Mouse (Mus musculus) skeletal muscle tissue, adult 2 months (tissue): Measurements from ENCODE around the gene Marveld3.
A peak's percentile ranks its signal among the peaks of the same experiment; 100 is the strongest.

Experiments used
- DNase-seq: peaks from one replicate; pipeline ENCODE4 v3.0.0-alpha.2; 2012; ENCODE audit warnings: low read depth, low spot score

Gene Marveld3

GRCm38 (mm10) chr8:109961693-109962367 lies at the start of gene Marveld3:
Gene Marveld3, minus strand, starts transcription at chr8:109962203.
- no peak for DNase-seq

- peak; percentile 21 for DNase-seq
Observed at GRCm38 (mm10) chr8:110010868-110011267, 48.9 kb upstream of the Marveld3 start.

- no peak for DNase-seq
Observed at GRCm38 (mm10) chr8:110008995-110009446, 47.0 kb upstream of the Marveld3 start.

GRCm38 (mm10) chr8:110008228-110008994 lies 46.4 kb upstream of the Marveld3 start:
- DNase-seq: no peak

GRCm38 (mm10) chr8:110006312-110007023 lies 44.5 kb upstream of the Marveld3 start:
- no peak for DNase-seq

- DNase-seq: no peak
Observed at GRCm38 (mm10) chr8:110004300-110004699, 42.3 kb upstream of the Marveld3 start.

- no peak for DNase-seq
Observed at GRCm38 (mm10) chr8:110002953-110003352, 41.0 kb upstream of the Marveld3 start.

- no peak for DNase-seq
Observed at GRCm38 (mm10) chr8:109999974-110000373, 38.0 kb upstream of the Marveld3 start.

GRCm38 (mm10) chr8:109998066-109998465 lies 36.1 kb upstream of the Marveld3 start:
- DNase-seq: no peak

- DNase-seq: no peak
Observed at GRCm38 (mm10) chr8:109997381-109997780, 35.4 kb upstream of the Marveld3 start.

GRCm38 (mm10) chr8:109992951-109993350 lies 30.9 kb upstream of the Marveld3 start:
- DNase-seq: no peak

GRCm38 (mm10) chr8:109992166-109992565 lies 30.2 kb upstream of the Marveld3 start:
- DNase-seq: no peak

GRCm38 (mm10) chr8:109990224-109990623 lies 28.2 kb upstream of the Marveld3 start, which contains the start of gene Tat:
Gene Tat, plus strand, starts transcription at chr8:109990437.
- no peak for DNase-seq

GRCm38 (mm10) chr8:109989151-109989550 lies 27.1 kb upstream of the Marveld3 start:
- no peak for DNase-seq

- no peak for DNase-seq
Observed at GRCm38 (mm10) chr8:109987776-109988175, 25.8 kb upstream of the Marveld3 start.

- DNase-seq: no peak
Observed at GRCm38 (mm10) chr8:109986384-109986783, 24.4 kb upstream of the Marveld3 start.

- no peak for DNase-seq
Observed at GRCm38 (mm10) chr8:109983944-109984343, 21.9 kb upstream of the Marveld3 start.

- no peak for DNase-seq
Observed at GRCm38 (mm10) chr8:109982386-109983105, 20.5 kb upstream of the Marveld3 start.

GRCm38 (mm10) chr8:109979339-109979738 lies 17.3 kb upstream of the Marveld3 start:
- no peak for DNase-seq

GRCm38 (mm10) chr8:109972901-109973300 lies 10.9 kb upstream of the Marveld3 start:
- DNase-seq: no peak

- DNase-seq: no peak
Observed at GRCm38 (mm10) chr8:109970323-109970722, 8.3 kb upstream of the Marveld3 start.

GRCm38 (mm10) chr8:109968837-109969236 lies 6.8 kb upstream of the Marveld3 start:
- DNase-seq: no peak
